Mouse (Mus musculus): ENCODE results near the gene Golga5.

- TF ChIP-seq CTCF (IDR thresholded peaks at IDR 0.05; ENCODE audit: insufficient read depth, low read depth, low read length) = no peak
- no peak for TF ChIP-seq POLR2A (IDR thresholded peaks at IDR 0.05; ENCODE audit: insufficient read depth, low read depth, low read length)
Observed at GRCm38 (mm10) chr12:102541168-102541567, 72.2 kb downstream of the Golga5 start.

Data from olfactory bulb, adult 2 months (tissue).